Mouse (Mus musculus) erythroblast, embryonic 14.5 days (primary cell): Measurements from ENCODE around the gene Ak3. TPM values are rescaled to one million over a fixed set of nuclear protein-coding genes. Genes with fewer than 3 reads are reported as not detected.
"Not testable (repeated sequence)": the region's sequence is repeated elsewhere in the genome, so short reads cannot be mapped to it uniquely, and the experiment has no call there.

Source experiments
- H3K27me3 ChIP-seq: 2 replicates; pipeline ENCODE4 v1.6.1; 2012; ENCODE audit warnings: inconsistent platforms; ENCODE audit not compliant: control insufficient read depth
- H3K36me3 ChIP-seq: 2 replicates; pipeline ENCODE4 v1.6.1; 2012; ENCODE audit warnings: mild to moderate bottlenecking, inconsistent platforms; ENCODE audit not compliant: control insufficient read depth
- H3K4me1 ChIP-seq: 2 replicates; pipeline ENCODE4 v1.6.1; 2012; ENCODE audit warnings: inconsistent platforms; ENCODE audit not compliant: control insufficient read depth
- H3K4me3 ChIP-seq: replicated peaks from 2 replicates; pipeline ENCODE3; 2012; ENCODE audit warnings: moderate library complexity, mild to moderate bottlenecking, inconsistent platforms
- H3K9me3 ChIP-seq: 2 replicates; pipeline ENCODE4 v1.6.1; 2012; ENCODE audit warnings: low read length, inconsistent platforms, mixed read lengths; ENCODE audit not compliant: control insufficient read depth
- GATA1 ChIP-seq: IDR thresholded peaks from 2 replicates; pipeline ENCODE4 v1.6.1; 2012; ENCODE audit warnings: low read length, inconsistent platforms, mixed read lengths
- TAL1 ChIP-seq: IDR thresholded peaks from 3 replicates; pipeline ENCODE4 v1.6.1; 2012; ENCODE audit warnings: low read length, inconsistent platforms, mixed read lengths
- polyA plus RNA-seq: library from polyadenylated mRNA; stranded (reverse); fragments of >175 nt; gene quantifications from 2 replicates; pipeline ENCODE4 v1.2.3, GENCODE M21; 2012

Ak3 gene
- polyA plus RNA-seq, 1 experiment, result 0.30 TPM

DNA sequence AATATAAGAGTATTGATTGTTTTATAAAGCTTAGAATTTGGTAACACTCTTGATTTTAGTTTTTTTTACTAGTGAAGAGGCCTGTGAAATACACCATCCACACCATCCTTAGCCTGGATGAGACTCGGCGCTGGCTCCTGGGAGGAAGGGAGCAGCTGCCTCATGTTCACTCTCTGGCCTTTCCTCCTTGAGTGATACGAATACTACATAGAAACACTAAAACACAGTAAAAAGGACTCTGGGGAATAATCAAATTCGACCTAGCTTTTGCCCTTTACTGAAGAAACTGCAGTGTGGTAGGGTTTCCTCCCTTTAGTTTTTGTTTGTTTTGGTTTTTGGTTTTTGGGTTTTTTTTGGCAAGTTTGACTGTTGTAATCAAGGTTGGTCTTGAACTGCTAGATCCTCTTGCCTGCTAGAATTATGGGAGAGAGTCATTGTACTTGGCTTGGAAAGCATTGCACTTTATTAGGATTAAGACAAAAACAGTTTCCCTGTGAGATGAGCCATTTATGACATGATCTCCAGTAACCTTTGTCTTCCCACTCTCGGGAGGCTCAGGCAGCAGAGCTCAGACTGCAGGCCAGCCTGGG is 33.2 kb downstream of the Ak3 start:
- TF ChIP-seq GATA1 (no peak), TAL1 (no peak)
- Histone ChIP-seq H3K4me3 (no peak overlapping the region), H3K27me3 (no peaks in the 10 kb centered on the region), H3K36me3 (peaks cover 88% of the 10 kb centered on the region), H3K9me3 (no peaks in the 10 kb centered on the region), H3K4me1 (no peaks in the 10 kb centered on the region)

DNA sequence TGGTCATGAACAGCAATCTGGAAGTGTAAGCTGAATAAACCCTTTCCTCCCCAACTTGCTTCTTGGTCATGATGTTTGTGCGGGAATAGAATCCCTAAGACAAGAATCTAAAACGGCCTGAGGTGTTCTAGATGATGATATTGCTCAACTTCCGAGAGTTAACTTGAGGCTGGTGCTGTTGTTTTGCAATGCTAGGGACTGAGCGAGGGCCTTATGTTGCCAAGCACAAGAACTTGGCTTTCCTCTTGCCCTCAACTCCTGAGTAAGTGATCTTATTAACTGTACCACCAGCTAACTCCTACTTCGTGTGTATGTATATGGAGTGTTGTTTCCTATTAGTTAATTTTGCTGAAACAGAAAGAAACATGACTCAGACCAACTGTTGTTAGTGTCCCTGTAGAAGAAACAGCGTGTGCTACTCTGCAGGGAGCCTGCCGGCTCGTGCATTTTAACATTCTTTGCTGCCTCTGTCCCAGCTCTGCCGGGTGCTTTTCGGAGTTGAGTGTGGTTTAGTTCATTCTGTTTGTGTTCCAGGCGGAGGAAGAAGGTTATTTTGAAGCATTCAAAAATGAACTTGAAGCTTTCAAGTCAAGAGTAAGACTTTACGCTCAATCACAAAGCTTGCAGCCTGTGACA is 36.3 kb downstream of the Ak3 start:
- no peak for TF ChIP-seq GATA1
- TF ChIP-seq TAL1, result no peak
- no peaks in the 10 kb centered on the region for H3K9me3 ChIP-seq
- no peaks in the 10 kb centered on the region for H3K4me1 ChIP-seq

DNA sequence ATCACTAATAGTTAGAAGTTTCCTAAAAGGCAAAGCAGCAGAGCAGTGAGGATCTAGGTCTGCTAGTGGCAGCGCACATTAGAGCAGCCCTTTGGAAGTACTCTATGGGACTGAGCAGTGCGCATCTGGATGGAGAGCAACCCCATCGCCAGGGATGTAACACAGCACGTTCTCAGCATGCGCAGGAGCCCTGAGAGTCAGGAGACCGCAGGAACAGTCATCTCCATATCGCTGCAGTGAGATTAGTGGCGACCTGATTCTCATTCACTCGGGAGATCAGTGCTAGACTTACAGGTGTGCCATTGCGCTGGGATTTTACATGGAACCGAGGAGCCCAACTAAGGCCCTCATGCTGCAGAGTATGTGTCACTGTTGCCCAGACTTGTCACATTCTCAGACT is 38.7 kb downstream of the Ak3 start:
- H3K36me3 ChIP-seq, result peaks cover 82% of the 10 kb centered on the region
- H3K4me3 ChIP-seq, result no peak overlapping the region
- H3K27me3 ChIP-seq, result no peaks in the 10 kb centered on the region
- H3K9me3 ChIP-seq, result no peaks in the 10 kb centered on the region
- no peaks in the 10 kb centered on the region for H3K4me1 ChIP-seq
- TF ChIP-seq TAL1 (no peak), GATA1 (no peak)

More for the DNA sequence above, 36.3 kb downstream of the Ak3 start:
- no peaks in the 10 kb centered on the region for H3K27me3 ChIP-seq
- H3K36me3 ChIP-seq, result peaks cover 89% of the 10 kb centered on the region
- no peak overlapping the region for H3K4me3 ChIP-seq

DNA sequence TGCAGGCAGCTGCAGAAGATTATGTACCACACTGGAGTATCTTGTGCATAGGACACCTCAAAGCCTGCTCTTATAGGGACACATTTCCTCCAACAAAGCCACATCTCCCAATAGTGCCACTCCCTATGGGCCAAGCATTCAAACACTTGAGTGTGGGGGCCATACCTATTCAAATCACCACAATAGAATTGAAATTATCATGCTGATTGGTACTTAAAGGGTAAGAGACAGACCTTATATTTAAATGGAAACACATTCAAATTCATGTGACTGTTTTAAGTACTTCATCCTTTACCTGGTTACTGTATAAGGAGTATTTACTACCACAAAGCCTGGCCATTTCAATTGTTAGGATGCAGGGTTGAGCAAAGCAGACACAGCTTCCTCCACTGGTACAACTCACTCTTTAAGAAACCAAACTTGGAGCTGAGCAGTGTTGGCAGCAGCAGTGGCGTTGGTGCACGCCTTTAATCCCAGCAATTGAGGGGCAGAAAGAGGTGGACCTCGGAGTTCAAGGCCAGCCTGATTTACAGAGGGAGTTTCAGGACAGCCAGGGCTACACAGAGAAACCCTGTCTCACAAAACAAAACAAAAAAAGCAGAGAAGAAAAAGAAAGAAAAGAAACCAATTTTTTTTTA is 39.6 kb downstream of the Ak3 start:
- Histone ChIP-seq H3K27me3 (no peaks in the 10 kb centered on the region), H3K36me3 (peaks cover 76% of the 10 kb centered on the region), H3K4me3 (no peak overlapping the region), H3K4me1 (no peaks in the 10 kb centered on the region), H3K9me3 (no peaks in the 10 kb centered on the region)
- TF ChIP-seq TAL1, result no peak
- no peak for TF ChIP-seq GATA1

DNA sequence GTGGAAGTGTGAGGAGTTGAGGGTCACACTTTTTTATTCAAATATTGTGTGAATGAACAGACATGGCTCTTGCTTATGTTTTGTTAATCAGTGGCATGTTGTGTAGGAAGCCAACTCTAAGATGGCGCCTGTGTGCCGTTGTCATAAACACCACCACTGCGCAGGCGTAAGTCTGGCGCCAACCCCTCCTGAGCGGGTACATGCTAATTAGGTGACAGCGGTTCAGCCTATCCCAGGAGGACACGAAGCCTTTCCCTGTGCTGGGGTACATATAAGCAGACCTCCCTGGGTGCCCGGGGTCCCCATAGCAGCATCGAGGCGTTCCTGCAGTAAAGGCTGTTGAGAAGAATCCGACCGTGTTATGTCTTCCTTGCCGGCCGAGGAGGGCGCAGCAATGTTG is 47.4 kb downstream of the Ak3 start:
- not testable (repeated sequence) for H3K27me3 ChIP-seq, H3K9me3 ChIP-seq, H3K4me3 ChIP-seq, H3K4me1 ChIP-seq
- H3K36me3 ChIP-seq, result peaks cover 71% of the 10 kb centered on the region

DNA sequence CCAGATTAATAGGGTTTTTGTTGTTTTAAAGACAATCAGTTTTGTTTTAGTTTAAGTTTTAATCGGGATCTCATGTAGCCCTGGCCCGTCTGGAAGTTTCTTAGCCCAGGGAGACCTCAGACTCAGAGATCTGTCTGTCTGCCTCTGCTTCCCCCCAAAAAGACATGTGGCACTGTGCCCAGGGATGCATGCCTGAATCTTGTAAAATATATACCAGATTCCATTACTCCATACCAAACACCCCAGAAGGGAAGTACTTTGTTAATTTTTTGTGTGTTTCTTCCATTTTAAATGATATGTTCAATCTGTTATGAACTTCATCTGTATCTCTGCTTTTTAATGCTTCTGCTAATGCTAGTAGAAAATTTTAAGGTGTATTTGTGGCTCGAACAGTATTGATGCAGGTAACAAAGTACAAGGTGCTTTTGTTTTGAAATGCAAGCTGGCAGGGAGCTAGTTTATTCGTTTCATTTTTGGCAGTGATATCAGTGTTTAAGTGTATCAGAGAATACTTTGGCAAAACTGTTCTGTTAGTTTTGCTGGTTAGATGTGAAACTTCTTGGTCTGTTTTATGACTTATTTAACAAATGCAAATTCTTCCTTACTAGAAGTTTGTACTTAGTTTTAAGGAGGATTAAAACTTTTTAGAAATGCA is 49.7 kb downstream of the Ak3 start:
- Histone ChIP-seq H3K36me3 (peaks cover 81% of the 10 kb centered on the region), H3K9me3 (no peaks in the 10 kb centered on the region)
- TF ChIP-seq TAL1 (no peak), GATA1 (no peak)

DNA sequence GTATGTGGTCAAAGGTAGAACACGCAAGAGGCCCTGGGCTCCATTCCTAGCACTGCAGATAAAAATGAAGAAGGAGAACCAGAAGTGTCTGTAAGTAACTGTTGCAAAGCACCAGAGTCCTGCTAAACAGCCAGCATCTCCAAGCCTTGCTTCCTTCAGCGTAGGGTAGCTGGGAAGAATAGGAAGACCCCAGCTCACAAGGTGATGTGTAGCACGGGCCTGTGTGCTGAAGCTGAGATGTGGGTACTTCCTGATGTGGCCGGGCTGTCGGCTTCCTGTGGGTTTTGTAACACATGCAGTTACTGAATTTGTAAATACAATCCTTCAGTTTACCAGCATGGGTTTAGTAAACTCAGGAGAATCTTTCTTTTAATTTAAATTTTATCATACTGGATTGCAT is 52.4 kb downstream of the Ak3 start:
- no peak overlapping the region for H3K4me3 ChIP-seq
- no peaks in the 10 kb centered on the region for H3K27me3 ChIP-seq
- peaks cover 57% of the 10 kb centered on the region for H3K36me3 ChIP-seq
- TF ChIP-seq TAL1 (no peak), GATA1 (no peak)
- peaks cover 2% of the 10 kb centered on the region; the same call in 1 of the 2 replicates for H3K9me3 ChIP-seq
- peaks cover 16% of the 10 kb centered on the region for H3K4me1 ChIP-seq

More for the DNA sequence above, 49.7 kb downstream of the Ak3 start:
- no peaks in the 10 kb centered on the region for H3K4me1 ChIP-seq
- no peak overlapping the region for H3K4me3 ChIP-seq
- no peaks in the 10 kb centered on the region for H3K27me3 ChIP-seq

DNA sequence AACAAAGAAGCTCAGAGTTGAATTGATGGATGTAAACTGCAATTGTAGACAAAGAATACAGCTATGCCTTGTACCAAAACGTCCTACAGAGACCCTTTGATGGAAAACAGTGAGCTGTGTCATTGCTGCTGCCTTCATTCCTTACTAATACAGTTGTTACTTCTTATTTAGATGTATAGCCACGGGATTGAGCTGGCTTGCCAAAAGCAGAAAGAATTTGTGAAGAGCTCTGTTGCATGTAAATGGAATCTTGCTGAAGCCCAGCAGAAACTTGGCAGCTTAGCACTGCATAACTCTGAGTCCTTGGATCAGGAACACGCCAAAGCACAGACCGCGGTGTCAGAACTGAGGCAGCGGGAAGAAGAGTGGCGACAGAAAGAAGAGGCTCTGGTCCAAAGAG is 52.9 kb downstream of the Ak3 start:
- H3K4me3 ChIP-seq, result no peak overlapping the region
- peaks cover 17% of the 10 kb centered on the region for H3K4me1 ChIP-seq
- no peak for TF ChIP-seq GATA1
- TF ChIP-seq TAL1, result no peak
- peaks cover 2% of the 10 kb centered on the region; the same call in 1 of the 2 replicates for H3K9me3 ChIP-seq
- H3K36me3 ChIP-seq, result peaks cover 52% of the 10 kb centered on the region
- no peaks in the 10 kb centered on the region for H3K27me3 ChIP-seq

DNA sequence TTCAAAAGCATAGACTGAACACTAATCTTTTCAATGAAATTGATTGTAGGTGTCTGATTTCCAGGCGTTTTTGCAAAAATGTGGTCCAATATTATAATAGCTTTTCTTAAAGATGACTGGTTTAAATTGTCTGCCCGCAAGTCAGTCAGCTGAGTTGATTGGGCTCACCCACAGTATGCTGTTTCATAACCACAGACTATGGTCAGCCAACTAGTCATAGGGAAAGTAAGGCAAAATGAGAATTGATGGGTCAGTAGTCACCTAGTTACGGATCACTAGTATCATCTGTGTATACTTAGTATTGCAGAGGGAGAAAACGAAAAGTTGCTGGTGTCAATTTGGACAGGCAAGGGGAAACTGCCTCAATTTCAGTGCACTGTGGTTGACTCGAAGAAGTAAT is 56.4 kb downstream of the Ak3 start:
- Histone ChIP-seq H3K4me3 (peak overlapping the region; percentile 79), H3K4me1 (peaks cover 29% of the 10 kb centered on the region), H3K9me3 (peaks cover 2% of the 10 kb centered on the region; the same call in 1 of the 2 replicates), H3K36me3 (peaks cover 33% of the 10 kb centered on the region), H3K27me3 (peaks cover 7% of the 10 kb centered on the region)
- TF ChIP-seq GATA1, result no peak
- no peak for TF ChIP-seq TAL1
